Mouse (Mus musculus) limb, embryonic 14.5 days (tissue): Measurements from ENCODE around the gene Tas2r143. TPM values are rescaled to one million over a fixed set of nuclear protein-coding genes. Genes with fewer than 3 reads are reported as not detected.

ENCODE experiments used
- ATAC-seq: fragments of 200-750 bp; cut with Nextera tagmentation; 2 replicates; pipeline ENCODE4 v1.8.0; 2017; ENCODE audit warnings: low read depth, moderate number of reproducible peaks, moderate TSS enrichment; ENCODE audit not compliant: low FRiP score
- DNase-seq: peaks from one replicate; pipeline ENCODE4 v3.0.0-alpha.2; 2015; ENCODE audit warnings: low spot score
- H3K27ac ChIP-seq: fragments of 300-500 bp; sonication (generic); replicated peaks from 2 replicates; pipeline ENCODE4 v1.5.1; 2014; ENCODE audit warnings: low read depth, mild to moderate bottlenecking, low read length, moderate library complexity, mixed read lengths
- H3K27me3 ChIP-seq: fragments of 300-500 bp; sonication (generic); 2 replicates; pipeline ENCODE4 v1.6.1; 2014; ENCODE audit warnings: low read length, mixed read lengths; ENCODE audit not compliant: control insufficient read depth, insufficient read depth
- H3K36me3 ChIP-seq: fragments of 300-500 bp; sonication (generic); 2 replicates; pipeline ENCODE4 v1.6.1; 2014; ENCODE audit warnings: mild to moderate bottlenecking, low read length, moderate library complexity, mixed read lengths; ENCODE audit not compliant: control insufficient read depth, insufficient read depth
- H3K4me1 ChIP-seq: fragments of 300-500 bp; sonication (generic); 2 replicates; pipeline ENCODE4 v1.6.1; 2014; ENCODE audit warnings: antibody characterized with exemption, low read length, mixed read lengths; ENCODE audit not compliant: control insufficient read depth, insufficient read depth
- H3K4me2 ChIP-seq: fragments of 300-500 bp; sonication (generic); replicated peaks from 2 replicates; pipeline ENCODE4 v1.6.1; 2014; ENCODE audit warnings: low read depth, mild to moderate bottlenecking, low read length, moderate library complexity; ENCODE audit not compliant: severe bottlenecking
- H3K4me3 ChIP-seq: fragments of 300-500 bp; sonication (generic); replicated peaks from 2 replicates; pipeline ENCODE4 v1.5.1; 2014; ENCODE audit warnings: low read length
- H3K9ac ChIP-seq: fragments of 300-500 bp; sonication (generic); 2 replicates; pipeline ENCODE4 v1.6.1; 2014; ENCODE audit warnings: mild to moderate bottlenecking, low read depth, low read length, moderate library complexity; ENCODE audit not compliant: severe bottlenecking
- H3K9me3 ChIP-seq: fragments of 300-500 bp; sonication (generic); 2 replicates; pipeline ENCODE4 v1.6.1; 2016; ENCODE audit warnings: low read length; ENCODE audit not compliant: control insufficient read depth
- POLR2A ChIP-seq: fragments of 200-500 bp; IDR thresholded peaks from 2 replicates; pipeline ENCODE4 v1.8.0; 2012; ENCODE audit warnings: inconsistent platforms, mild to moderate bottlenecking, moderate library complexity, borderline replicate concordance; ENCODE audit not compliant: insufficient read depth, insufficient read length; ENCODE audit errors: extremely low read depth
- WGBS: fragments of 180-500 bp; shearing (Covaris S2); extraction: QIAGEN DNeasy Blood & Tissue Kit; methylation state at CpG from one replicate; pipeline ENCODE4 v1.1.7; 2014; 5-methylcytosine and 5-hydroxymethylcytosine counted together
- polyA plus RNA-seq, 2 experiments: library from polyadenylated mRNA; depleted of rRNA in 1 of 2; stranded (reverse) in 1 of 2; unstranded in 1 of 2; fragments of >200 nt; fragmentation: Nextera tagmentation in 1 of 2; extraction: Ambion mirVana in 1 of 2; gene quantifications; 2 replicates each; pipeline versions ENCODE4 v1.2.1 to v1.2.3; 2012 to 2014

The Tas2r143 gene
- polyA plus RNA-seq, 2 experiments = 0.28 TPM; not detected in 1

- ATAC-seq (peak; percentile 38; the same call in 1 of the 2 replicates), DNase-seq (peak; percentile 56)
- Histone ChIP-seq H3K4me2 (no peak overlapping the region), H3K9ac (no peak overlapping the region), H3K27me3 (no peaks in the 10 kb centered on the region), H3K9me3 (no peaks in the 10 kb centered on the region), H3K27ac (0 out of 2 replicates have a peak overlapping the region, but pooled peaks have one; percentile 22), H3K4me1 (peaks cover 12% of the 10 kb centered on the region; the same call in 1 of the 2 replicates), H3K36me3 (no peaks in the 10 kb centered on the region), H3K4me3 (no peak overlapping the region)
- no peak for TF ChIP-seq POLR2A
- 5% methylated on average over 8 of the region's 8 CpGs for WGBS
Observed at GRCm38 (mm10) chr6:42380416-42381144, 19.5 kb upstream of the Tas2r143 start.

GRCm38 (mm10) chr6:42381221-42381620 is 18.8 kb upstream of the Tas2r143 start:
- H3K4me3 ChIP-seq = no peak overlapping the region
- DNase-seq (no peak), ATAC-seq (no peak)
- no peaks in the 10 kb centered on the region for H3K9me3 ChIP-seq
- 0 out of 2 replicates have a peak overlapping the region, but pooled peaks have one; percentile 22 for H3K27ac ChIP-seq
- no peaks in the 10 kb centered on the region for H3K36me3 ChIP-seq
- no peaks in the 10 kb centered on the region for H3K27me3 ChIP-seq
- no peak overlapping the region for H3K9ac ChIP-seq
- H3K4me2 ChIP-seq = no peak overlapping the region
- TF ChIP-seq POLR2A = no peak
- 34% methylated on average over 2 of the region's 2 CpGs for WGBS
- H3K4me1 ChIP-seq = peaks cover 12% of the 10 kb centered on the region; the same call in 1 of the 2 replicates

- no peaks in the 10 kb centered on the region for H3K27me3 ChIP-seq
- no peak overlapping the region for H3K27ac ChIP-seq
- no peak overlapping the region for H3K4me2 ChIP-seq
- H3K4me1 ChIP-seq = peaks cover 12% of the 10 kb centered on the region; the same call in 1 of the 2 replicates
- DNase-seq (no peak), ATAC-seq (no peak)
- 57% methylated on average over 9 of the region's 9 CpGs for WGBS
- no peak overlapping the region for H3K4me3 ChIP-seq
- H3K9ac ChIP-seq = no peak overlapping the region
- TF ChIP-seq POLR2A = no peak
- H3K9me3 ChIP-seq = no peaks in the 10 kb centered on the region
- no peaks in the 10 kb centered on the region for H3K36me3 ChIP-seq
Observed at GRCm38 (mm10) chr6:42381916-42382381, 18.1 kb upstream of the Tas2r143 start.

GRCm38 (mm10) chr6:42383360-42383759 is 16.7 kb upstream of the Tas2r143 start:
- no peak for TF ChIP-seq POLR2A
- Histone ChIP-seq H3K27ac (no peak overlapping the region), H3K27me3 (no peaks in the 10 kb centered on the region), H3K4me1 (peaks cover 12% of the 10 kb centered on the region; the same call in 1 of the 2 replicates), H3K9ac (no peak overlapping the region), H3K36me3 (no peaks in the 10 kb centered on the region), H3K9me3 (no peaks in the 10 kb centered on the region), H3K4me3 (no peak overlapping the region), H3K4me2 (no peak overlapping the region)
- ATAC-seq (no peak), DNase-seq (no peak)
- 83% methylated on average over 5 of the region's 5 CpGs for whole genome bisulfite sequencing

- no peak overlapping the region for H3K27ac ChIP-seq
- H3K4me3 ChIP-seq = no peak overlapping the region
- H3K9me3 ChIP-seq = no peaks in the 10 kb centered on the region
- TF ChIP-seq POLR2A = no peak
- H3K27me3 ChIP-seq = no peaks in the 10 kb centered on the region
- ATAC-seq (peak; percentile 85), DNase-seq (peak; percentile 52)
- H3K36me3 ChIP-seq = no peaks in the 10 kb centered on the region
- H3K4me1 ChIP-seq = peaks cover 12% of the 10 kb centered on the region; the same call in 1 of the 2 replicates
- 77% methylated on average over 4 of the region's 4 CpGs for WGBS
- H3K9ac ChIP-seq = no peak overlapping the region
- H3K4me2 ChIP-seq = no peak overlapping the region
Observed at GRCm38 (mm10) chr6:42385635-42386034, 14.4 kb upstream of the Tas2r143 start.
